ENCODE assay signal across 9 mouse cellular contexts in genomic region chr10:121334576-121334975, GRCm38 (mm10). TPM values are rescaled to one million over a fixed set of nuclear protein-coding genes. Genes with fewer than 3 reads are reported as not detected.
DNase-seq lines count a peak whose midpoint lies in the region; ATAC-seq lines count a peak whose summit lies in the region.
"Had no signal": no experiment of that assay in that cellular context is flagged by ENCODE, and none has a peak within 500 bp of the region (broad histone marks: within the 10 kb centered on the region; RNA-seq: fewer than 3 reads in every experiment).

No protein-coding gene starts in this region.

- 89% methylated on average over 3 of the region's 3 CpGs for WGBS in midbrain, embryonic 10.5 days
- 81% methylated on average over 3 of the region's 3 CpGs for WGBS in midbrain, embryonic 15.5 days
- 78% methylated on average over 3 of the region's 3 CpGs for WGBS in limb, embryonic 11.5 days

- DNase-seq in midbrain, embryonic 10.5 days (ENCODE audit: low spot score) = peak; percentile 49
- DNase-seq in R1 (ENCODE audit: low read depth, low spot score) = peak; percentile 85
- peak; percentile 73 to 85 for DNase-seq in cerebellum, postnatal 14 days
- peak; percentile 77 for DNase-seq in heart, postnatal 4 days
- DNase-seq in limb, embryonic 11.5 days (ENCODE audit: low spot score) = peak; percentile 71
- peak; percentile 57 for DNase-seq in right cerebral cortex, adult 18-20 months
- DNase-seq in MN1 (ENCODE audit: low spot score) = no peak

- H3K4me2 ChIP-seq in midbrain, embryonic 15.5 days = no peak overlapping the region
- no peak overlapping the region for H3K4me2 ChIP-seq in limb, embryonic 11.5 days (ENCODE audit: low read depth, severe bottlenecking)
- H3K4me2 ChIP-seq: midbrain, embryonic 12.5 days had no signal

- no peak for ATAC-seq in midbrain, embryonic 15.5 days (replicated peaks)
- ATAC-seq in limb, embryonic 11.5 days (ENCODE audit: insufficient number of reproducible peaks, low FRiP score, low TSS enrichment, low read depth) = no peak

- no peak overlapping the region for H3K9ac ChIP-seq in midbrain, embryonic 15.5 days
- H3K9ac ChIP-seq in limb, embryonic 11.5 days (ENCODE audit: low read length) = no peak overlapping the region
- H3K9ac ChIP-seq: midbrain, embryonic 12.5 days had no signal

- H3K4me3 ChIP-seq in midbrain, embryonic 10.5 days = no peak overlapping the region
- no peak overlapping the region for H3K4me3 ChIP-seq in midbrain, embryonic 15.5 days
- H3K4me3 ChIP-seq in limb, embryonic 11.5 days (ENCODE audit: low read depth, low read length) = no peak overlapping the region
- H3K4me3 ChIP-seq: midbrain, embryonic 12.5 days had no signal

- H3K36me3 ChIP-seq in midbrain, embryonic 10.5 days = no peaks in the 10 kb centered on the region; the same call in 1 of the 2 replicates
- H3K36me3 ChIP-seq in midbrain, embryonic 15.5 days (replicated peaks) = no peaks in the 10 kb centered on the region
- no peaks in the 10 kb centered on the region for H3K36me3 ChIP-seq in limb, embryonic 11.5 days (ENCODE audit: control insufficient read depth, insufficient read depth, low read length)
- H3K36me3 ChIP-seq: midbrain, embryonic 12.5 days had no signal

- no peak overlapping the region for H3K27ac ChIP-seq in midbrain, embryonic 10.5 days (replicated peaks)
- H3K27ac ChIP-seq in midbrain, embryonic 15.5 days = no peak overlapping the region
- H3K27ac ChIP-seq in limb, embryonic 11.5 days (replicated peaks; ENCODE audit: low read depth, low read length) = no peak overlapping the region
- H3K27ac ChIP-seq: midbrain, embryonic 12.5 days had no signal

- no peaks in the 10 kb centered on the region for H3K4me1 ChIP-seq in midbrain, embryonic 10.5 days
- no peaks in the 10 kb centered on the region for H3K4me1 ChIP-seq in midbrain, embryonic 15.5 days
- H3K4me1 ChIP-seq in limb, embryonic 11.5 days (ENCODE audit: control insufficient read depth, insufficient read depth, low read length) = no peaks in the 10 kb centered on the region
- H3K4me1 ChIP-seq: midbrain, embryonic 12.5 days had no signal

- peaks cover 13% of the 10 kb centered on the region; the same call in 1 of the 2 replicates for H3K9me3 ChIP-seq in midbrain, embryonic 10.5 days (replicated peaks)
- H3K9me3 ChIP-seq in midbrain, embryonic 15.5 days = no peaks in the 10 kb centered on the region
- no peaks in the 10 kb centered on the region for H3K9me3 ChIP-seq in limb, embryonic 11.5 days (ENCODE audit: control insufficient read depth, low read length)
- H3K9me3 ChIP-seq: midbrain, embryonic 12.5 days had no signal

- H3K27me3 ChIP-seq in midbrain, embryonic 10.5 days (ENCODE audit: low read depth, poor library complexity, severe bottlenecking) = no peaks in the 10 kb centered on the region
- H3K27me3 ChIP-seq in midbrain, embryonic 15.5 days (replicated peaks) = no peaks in the 10 kb centered on the region
- H3K27me3 ChIP-seq in limb, embryonic 11.5 days (ENCODE audit: control insufficient read depth, insufficient read depth, low read length) = no peaks in the 10 kb centered on the region
- H3K27me3 ChIP-seq: midbrain, embryonic 12.5 days had no signal

RNA-seq across cellular contexts. Expression of gene Tbc1d30, which starts 16.5 kb away (rescaled TPM):
- polyA plus RNA-seq in midbrain, embryonic 10.5 days (2016; fragmentation: Nextera tagmentation; extraction: Ambion mirVana) = 1.1 and 2.2 TPM in 2 replicates
- polyA plus RNA-seq in midbrain, embryonic 15.5 days (2015; fragmentation: Nextera tagmentation; extraction: Ambion mirVana) = 12.7 and 14.1 TPM in 2 replicates
- total RNA-seq in heart, postnatal 4 days (2021) = 1 to 10 TPM; 3.7 to 4.9 TPM
- polyA plus RNA-seq in limb, embryonic 11.5 days (2014; fragmentation: Nextera tagmentation; extraction: Ambion mirVana) = 0.45 and 0.95 TPM in 2 replicates

RNA-seq across cellular contexts. Expression of gene Gns, which starts 30.3 kb away (rescaled TPM):
- polyA plus RNA-seq in midbrain, embryonic 10.5 days (2016; fragmentation: Nextera tagmentation; extraction: Ambion mirVana) = 35.8 and 36.4 TPM in 2 replicates
- polyA plus RNA-seq in midbrain, embryonic 15.5 days (2015; fragmentation: Nextera tagmentation; extraction: Ambion mirVana) = 38.8 and 40.7 TPM in 2 replicates
- 10 to 100 TPM; 66.2 to 66.9 TPM for total RNA-seq in heart, postnatal 4 days (2021)
- 37.1 and 39.2 TPM in 2 replicates for polyA plus RNA-seq in limb, embryonic 11.5 days (2014; fragmentation: Nextera tagmentation; extraction: Ambion mirVana)
